Mouse (Mus musculus): Measurements from ENCODE around the gene Scaf1. TPM values are rescaled to one million over a fixed set of nuclear protein-coding genes. Genes with fewer than 3 reads are reported as not detected.

The Scaf1 gene
- polyA plus RNA-seq, 1 experiment, result 25.1 TPM

- H3K27ac ChIP-seq (ENCODE audit: control insufficient read depth, insufficient read depth, low read depth, low read length), result no peak overlapping the region
- no peak overlapping the region for H3K4me3 ChIP-seq (ENCODE audit: control insufficient read depth, low read depth, low read length)
- H3K4me1 ChIP-seq (ENCODE audit: control insufficient read depth, insufficient read depth, low read length), result peaks cover 14% of the 10 kb centered on the region
- TF ChIP-seq POLR2A (IDR thresholded peaks at IDR 0.05; ENCODE audit: control insufficient read depth, low read depth, low read length) (no peak), CTCF (IDR thresholded peaks at IDR 0.05; ENCODE audit: control insufficient read depth, insufficient read depth, insufficient replicate concordance, low read depth, low read length) (no peak)
- H3K27me3 ChIP-seq (ENCODE audit: control insufficient read depth, insufficient read depth, low read length), result no peaks in the 10 kb centered on the region
- H3K36me3 ChIP-seq (ENCODE audit: control insufficient read depth, insufficient read depth, low read length), result no peaks in the 10 kb centered on the region; the same call in 1 of the 2 replicates
Measured at GRCm38 (mm10) chr7:45013366-45014095, 2.6 kb downstream of the Scaf1 start.

GRCm38 (mm10) chr7:45012824-45013223, 3.3 kb downstream of the Scaf1 start:
- H3K27me3 ChIP-seq (ENCODE audit: control insufficient read depth, insufficient read depth, low read length), result no peaks in the 10 kb centered on the region
- no peak overlapping the region for H3K4me3 ChIP-seq (ENCODE audit: control insufficient read depth, low read depth, low read length)
- TF ChIP-seq CTCF (IDR thresholded peaks at IDR 0.05; ENCODE audit: control insufficient read depth, insufficient read depth, insufficient replicate concordance, low read depth, low read length), result no peak
- no peak for TF ChIP-seq POLR2A (IDR thresholded peaks at IDR 0.05; ENCODE audit: control insufficient read depth, low read depth, low read length)
- H3K4me1 ChIP-seq (ENCODE audit: control insufficient read depth, insufficient read depth, low read length), result peaks cover 9% of the 10 kb centered on the region
- H3K27ac ChIP-seq (ENCODE audit: control insufficient read depth, insufficient read depth, low read depth, low read length), result no peak overlapping the region
- H3K36me3 ChIP-seq (ENCODE audit: control insufficient read depth, insufficient read depth, low read length), result no peaks in the 10 kb centered on the region; the same call in 1 of the 2 replicates

GRCm38 (mm10) chr7:45012011-45012410, 4.2 kb downstream of the Scaf1 start:
- Histone ChIP-seq H3K4me3 (ENCODE audit: control insufficient read depth, low read depth, low read length) (no peak overlapping the region), H3K27me3 (ENCODE audit: control insufficient read depth, insufficient read depth, low read length) (no peaks in the 10 kb centered on the region), H3K36me3 (ENCODE audit: control insufficient read depth, insufficient read depth, low read length) (no peaks in the 10 kb centered on the region; the same call in 1 of the 2 replicates), H3K4me1 (ENCODE audit: control insufficient read depth, insufficient read depth, low read length) (peaks cover 2% of the 10 kb centered on the region), H3K27ac (ENCODE audit: control insufficient read depth, insufficient read depth, low read depth, low read length) (no peak overlapping the region)
- TF ChIP-seq POLR2A (IDR thresholded peaks at IDR 0.05; ENCODE audit: control insufficient read depth, low read depth, low read length) (no peak), CTCF (IDR thresholded peaks at IDR 0.05; ENCODE audit: control insufficient read depth, insufficient read depth, insufficient replicate concordance, low read depth, low read length) (no peak)

- Histone ChIP-seq H3K4me3 (ENCODE audit: control insufficient read depth, low read depth, low read length) (no peak overlapping the region), H3K4me1 (ENCODE audit: control insufficient read depth, insufficient read depth, low read length) (no peaks in the 10 kb centered on the region), H3K36me3 (ENCODE audit: control insufficient read depth, insufficient read depth, low read length) (peaks cover 2% of the 10 kb centered on the region)
Measured at GRCm38 (mm10) chr7:45008411-45008810, 7.8 kb downstream of the Scaf1 start.

GRCm38 (mm10) chr7:45007846-45008245, 8.3 kb downstream of the Scaf1 start:
- Histone ChIP-seq H3K36me3 (ENCODE audit: control insufficient read depth, insufficient read depth, low read length) (peaks cover 2% of the 10 kb centered on the region), H3K27ac (ENCODE audit: control insufficient read depth, insufficient read depth, low read depth, low read length) (no peak overlapping the region), H3K4me3 (ENCODE audit: control insufficient read depth, low read depth, low read length) (no peak overlapping the region), H3K27me3 (ENCODE audit: control insufficient read depth, insufficient read depth, low read length) (no peaks in the 10 kb centered on the region), H3K4me1 (ENCODE audit: control insufficient read depth, insufficient read depth, low read length) (no peaks in the 10 kb centered on the region)
- TF ChIP-seq POLR2A (IDR thresholded peaks at IDR 0.05; ENCODE audit: control insufficient read depth, low read depth, low read length), result no peak
- TF ChIP-seq CTCF (IDR thresholded peaks at IDR 0.05; ENCODE audit: control insufficient read depth, insufficient read depth, insufficient replicate concordance, low read depth, low read length), result no peak

More at GRCm38 (mm10) chr7:45008411-45008810, 7.8 kb downstream of the Scaf1 start:
- TF ChIP-seq POLR2A (IDR thresholded peaks at IDR 0.05; ENCODE audit: control insufficient read depth, low read depth, low read length), result no peak
- no peak for TF ChIP-seq CTCF (IDR thresholded peaks at IDR 0.05; ENCODE audit: control insufficient read depth, insufficient read depth, insufficient replicate concordance, low read depth, low read length)
- no peak overlapping the region for H3K27ac ChIP-seq (ENCODE audit: control insufficient read depth, insufficient read depth, low read depth, low read length)
- H3K27me3 ChIP-seq (ENCODE audit: control insufficient read depth, insufficient read depth, low read length), result no peaks in the 10 kb centered on the region

GRCm38 (mm10) chr7:45007141-45007540, 9.0 kb downstream of the Scaf1 start:
- H3K4me3 ChIP-seq (ENCODE audit: control insufficient read depth, low read depth, low read length), result no peak overlapping the region
- H3K36me3 ChIP-seq (ENCODE audit: control insufficient read depth, insufficient read depth, low read length), result peaks cover 2% of the 10 kb centered on the region
- H3K4me1 ChIP-seq (ENCODE audit: control insufficient read depth, insufficient read depth, low read length), result no peaks in the 10 kb centered on the region
- TF ChIP-seq CTCF (IDR thresholded peaks at IDR 0.05; ENCODE audit: control insufficient read depth, insufficient read depth, insufficient replicate concordance, low read depth, low read length) (no peak), POLR2A (IDR thresholded peaks at IDR 0.05; ENCODE audit: control insufficient read depth, low read depth, low read length) (no peak)
- H3K27ac ChIP-seq (ENCODE audit: control insufficient read depth, insufficient read depth, low read depth, low read length), result no peak overlapping the region
- H3K27me3 ChIP-seq (ENCODE audit: control insufficient read depth, insufficient read depth, low read length), result no peaks in the 10 kb centered on the region

GRCm38 (mm10) chr7:45006503-45006902, 9.7 kb downstream of the Scaf1 start:
- TF ChIP-seq POLR2A (IDR thresholded peaks at IDR 0.05; ENCODE audit: control insufficient read depth, low read depth, low read length) (no peak), CTCF (IDR thresholded peaks at IDR 0.05; ENCODE audit: control insufficient read depth, insufficient read depth, insufficient replicate concordance, low read depth, low read length) (no peak)
- no peak overlapping the region for H3K27ac ChIP-seq (ENCODE audit: control insufficient read depth, insufficient read depth, low read depth, low read length)
- H3K27me3 ChIP-seq (ENCODE audit: control insufficient read depth, insufficient read depth, low read length), result no peaks in the 10 kb centered on the region
- H3K4me1 ChIP-seq (ENCODE audit: control insufficient read depth, insufficient read depth, low read length), result no peaks in the 10 kb centered on the region
- no peak overlapping the region for H3K4me3 ChIP-seq (ENCODE audit: control insufficient read depth, low read depth, low read length)
- peaks cover 2% of the 10 kb centered on the region for H3K36me3 ChIP-seq (ENCODE audit: control insufficient read depth, insufficient read depth, low read length)

Data from testis, adult 2 months (tissue).